Mouse (Mus musculus) CH12.LX (cell line): ENCODE measurements around the gene BC016579.

Experiments
- CHD2 ChIP-seq: IDR thresholded peaks from 2 replicates; pipeline ENCODE4 v1.6.1; 2011; ENCODE audit warnings: low read length, improper control_type of control experiment
- E2F4 ChIP-seq: IDR thresholded peaks from 2 replicates; pipeline ENCODE4 v1.6.1; 2011; ENCODE audit warnings: low read depth, low read length, improper control_type of control experiment; ENCODE audit not compliant: insufficient replicate concordance
- EP300 ChIP-seq: IDR thresholded peaks from 2 replicates; pipeline ENCODE4 v1.6.1; 2011; ENCODE audit warnings: low read length, improper control_type of control experiment
- MEF2A ChIP-seq: IDR thresholded peaks from 2 replicates; pipeline ENCODE4 v1.6.1; 2014; ENCODE audit warnings: low read depth, mild to moderate bottlenecking, inconsistent platforms, low read length, improper control_type of control experiment, borderline replicate concordance
- RCOR1 ChIP-seq: conservative IDR thresholded peaks from 2 replicates; pipeline ENCODE4 v1.6.1; 2012; ENCODE audit warnings: low read depth, mild to moderate bottlenecking, inconsistent platforms, low read length, improper control_type of control experiment

DNA sequence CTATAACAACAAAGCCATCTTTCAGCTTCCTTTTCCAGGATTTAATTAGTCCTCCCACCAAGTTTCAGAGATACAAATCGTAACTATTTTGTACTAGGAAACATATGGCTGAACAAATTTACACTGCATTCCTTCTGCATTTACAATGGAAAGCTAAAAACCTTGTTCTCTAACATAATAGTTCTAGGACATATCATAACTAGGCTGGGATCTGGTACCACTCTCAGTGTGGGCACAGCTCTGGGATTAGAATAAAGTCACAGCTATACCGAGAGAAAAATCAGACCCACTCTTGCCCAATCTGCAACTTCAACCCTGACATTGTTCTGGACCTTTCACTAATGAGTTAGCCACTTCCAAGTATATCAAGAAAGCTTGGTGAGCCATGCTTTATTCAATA lies 18.0 kb downstream of the BC016579 start:
- no peak for TF ChIP-seq E2F4
- no peak for TF ChIP-seq MEF2A
- TF ChIP-seq CHD2: no peak
- no peak for TF ChIP-seq EP300
- no peak for TF ChIP-seq RCOR1
